Mouse (Mus musculus) CD4-positive helper T cell, adult 2 months (primary cell): Measurements from ENCODE around the gene Gpx6.

ENCODE experiments used
- DNase-seq: peaks from one replicate; pipeline ENCODE4 v3.0.0-alpha.2; 2012; ENCODE audit warnings: low read depth, missing footprints, low spot score

Gene Gpx6

GRCm38 (mm10) chr13:21323405-21323804, 11.5 kb downstream of the Gpx6 start:
- no peak for DNase-seq

- no peak for DNase-seq
Observed at GRCm38 (mm10) chr13:21326191-21326590, 14.3 kb downstream of the Gpx6 start.

- DNase-seq, result peak; percentile 53
Observed at GRCm38 (mm10) chr13:21326657-21327211, 14.8 kb downstream of the Gpx6 start.

- no peak for DNase-seq
Observed at GRCm38 (mm10) chr13:21327424-21327823, 15.5 kb downstream of the Gpx6 start.

GRCm38 (mm10) chr13:21346610-21347009, 34.7 kb downstream of the Gpx6 start, which contains the start of gene Olfr1367:
Gene Olfr1367 (plus strand): TSS chr13:21346910.
- DNase-seq, result no peak

- no peak for DNase-seq
Observed at GRCm38 (mm10) chr13:21350593-21350992, 38.7 kb downstream of the Gpx6 start.

GRCm38 (mm10) chr13:21362621-21363248, 50.8 kb downstream of the Gpx6 start, which contains the start of gene Zscan12:
Gene Zscan12 (plus strand): TSS chr13:21362820.
- DNase-seq, result peak; percentile 79

GRCm38 (mm10) chr13:21363719-21364118, 51.8 kb downstream of the Gpx6 start:
- DNase-seq, result no peak

GRCm38 (mm10) chr13:21366635-21367034, 54.7 kb downstream of the Gpx6 start:
- peak; percentile 70 for DNase-seq
